Mouse (Mus musculus) megakaryocyte-erythroid progenitor cell, adult 5-6 weeks (primary cell): ENCODE results near the gene Tut7. TPM values are rescaled to one million over a fixed set of nuclear protein-coding genes. Genes with fewer than 3 reads are reported as not detected.
"Not testable (repeated sequence)": the region's sequence is repeated elsewhere in the genome, so short reads cannot be mapped to it uniquely, and the experiment has no call there.

ENCODE experiments used
- ATAC-seq: replicated peaks from 2 replicates; pipeline ENCODE4 v1.8.0; 2016; ENCODE audit warnings: mild to moderate bottlenecking, inconsistent platforms; ENCODE audit not compliant: severe bottlenecking, poor library complexity, low FRiP score, low TSS enrichment
- total RNA-seq, 2 experiments: library from RNA; stranded (forward) in 1 of 2; stranded (reverse) in 1 of 2; fragments of 200-1000, 215-1000 nt in 1 of 2; fragments of >200 nt in 1 of 2; fragmentation: Nextera tagmentation in 1 of 2; gene quantifications; 2 replicates each; pipeline ENCODE4 v1.2.3; 2014 to 2017

Gene Tut7
- total RNA-seq, 2 experiments from 2014 or later, result 169 to 249 TPM

GRCm38 (mm10) chr13:59728378-59729093 is 94.4 kb downstream of the Tut7 start:
- peak; percentile 88 for ATAC-seq

- ATAC-seq, result no peak
These were observed 96.6 kb downstream of the Tut7 start for GRCm38 (mm10) chr13:59726139-59726867.

DNA sequence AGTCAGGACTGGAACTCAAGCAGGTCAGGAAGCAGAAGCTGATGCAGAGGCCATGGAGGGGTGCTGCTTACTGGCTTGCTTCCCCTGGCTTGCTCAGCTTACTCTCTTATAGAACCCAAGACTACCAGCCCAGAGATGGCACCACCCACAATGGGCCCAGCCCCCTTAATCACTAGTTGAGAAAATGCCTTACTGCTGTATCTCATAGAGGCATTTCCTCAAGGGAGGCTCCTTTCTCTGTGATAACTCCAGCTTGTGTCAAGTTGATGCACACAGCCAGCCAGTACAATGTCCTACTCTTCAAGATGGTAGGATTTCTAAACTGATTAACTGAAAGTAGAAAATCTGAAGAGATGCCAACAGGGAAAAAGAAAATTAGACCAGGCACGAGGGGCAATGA is 100.9 kb downstream of the Tut7 start:
- ATAC-seq, result not testable (repeated sequence)

Other genes starting within 250 kb of the Tut7 start
- 49.2 and 59.4 TPM in 2 replicates for gene Agtpbp1, start 237.9 kb downstream of the Tut7 start, total RNA-seq (2014; fragmentation: Nextera tagmentation)
- gene Agtpbp1, start 237.9 kb downstream of the Tut7 start, total RNA-seq (2017), result 67.9 and 69.6 TPM in 2 replicates
- 76.9 and 107 TPM in 2 replicates for gene Naa35, start 237.9 kb downstream of the Tut7 start, total RNA-seq (2014; fragmentation: Nextera tagmentation)
- gene Naa35, start 237.9 kb downstream of the Tut7 start, total RNA-seq (2017), result 38.5 and 58.0 TPM in 2 replicates
- gene Golm1, start 147.3 kb downstream of the Tut7 start, total RNA-seq (2014; fragmentation: Nextera tagmentation), result 69.6 and 76.7 TPM in 2 replicates
- 101 and 137 TPM in 2 replicates for gene Golm1, start 147.3 kb downstream of the Tut7 start, total RNA-seq (2017)
- not detected in 2 replicates for gene 4921517D22Rik, start 129.0 kb downstream of the Tut7 start, total RNA-seq (2014; fragmentation: Nextera tagmentation)
- not detected in 2 replicates for gene 4921517D22Rik, start 129.0 kb downstream of the Tut7 start, total RNA-seq (2017)
- 0.28 TPM in 1 of 2 replicates, not detected in the other for gene Spata31d1a, start 112.8 kb downstream of the Tut7 start, total RNA-seq (2014; fragmentation: Nextera tagmentation)
- gene Spata31d1a, start 112.8 kb downstream of the Tut7 start, total RNA-seq (2017), result not detected in 2 replicates
- gene Spata31d1b, start 110.9 kb downstream of the Tut7 start, total RNA-seq (2014; fragmentation: Nextera tagmentation), result not detected in 2 replicates
- gene Spata31d1b, start 110.9 kb downstream of the Tut7 start, total RNA-seq (2017), result not detected in 2 replicates
- gene Spata31d1d, start 91.4 kb downstream of the Tut7 start, total RNA-seq (2014; fragmentation: Nextera tagmentation), result not detected in 2 replicates
- 0.42 TPM in 1 of 2 replicates, not detected in the other for gene Spata31d1d, start 91.4 kb downstream of the Tut7 start, total RNA-seq (2017)
- not detected in 2 replicates for gene 1700014D04Rik, start 76.4 kb downstream of the Tut7 start, total RNA-seq (2014; fragmentation: Nextera tagmentation)
- gene 1700014D04Rik, start 76.4 kb downstream of the Tut7 start, total RNA-seq (2017), result 0.19 and 0.38 TPM in 2 replicates
- 160 and 164 TPM in 2 replicates for gene Isca1, start 53.3 kb downstream of the Tut7 start, total RNA-seq (2014; fragmentation: Nextera tagmentation)
- gene Isca1, start 53.3 kb downstream of the Tut7 start, total RNA-seq (2017), result 73.3 and 92.6 TPM in 2 replicates
- not detected in 2 replicates for gene Gm49354, start 40.9 kb downstream of the Tut7 start, total RNA-seq (2014; fragmentation: Nextera tagmentation)
- gene Gm49354, start 40.9 kb downstream of the Tut7 start, total RNA-seq (2017), result not detected in 2 replicates